8 mouse cellular contexts compared by ENCODE assay signal in the genomic region with DNA sequence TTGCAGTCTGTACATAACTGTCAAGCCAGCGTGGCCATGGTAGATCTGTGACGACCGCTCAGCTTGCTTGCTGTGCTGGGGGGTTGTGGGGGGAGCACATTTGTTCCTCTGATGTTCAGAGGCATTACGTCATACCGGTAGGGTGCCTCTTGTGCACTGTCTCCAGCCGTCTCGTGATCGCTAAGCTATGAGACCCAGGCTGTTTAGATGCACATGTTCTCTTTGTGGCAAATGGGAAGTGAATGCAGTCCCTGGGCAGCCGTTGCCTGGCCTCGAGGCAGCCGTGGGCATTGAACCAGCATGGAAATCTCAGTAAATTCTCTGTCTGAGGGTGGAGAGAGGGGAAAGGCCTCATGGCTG. TPM values are rescaled to one million over a fixed set of nuclear protein-coding genes. Genes with fewer than 3 reads are reported as not detected.
DNase-seq lines count a peak whose midpoint lies in the region; ATAC-seq lines count a peak whose summit lies in the region.

No protein-coding gene starts in this region.

- no peak; the same call in 1 of the 2 replicates for ATAC-seq in forebrain, embryonic 12.5 days (ENCODE audit: low FRiP score)
- ATAC-seq in liver, embryonic 13.5 days (ENCODE audit: low read depth) = no peak
- ATAC-seq in liver, embryonic 11.5 days (replicated peaks; ENCODE audit: low FRiP score) = no peak; the same call in 1 of the 2 replicates
- ATAC-seq in forebrain, embryonic 16.5 days = peak; percentile 71

- H3K4me1 ChIP-seq in forebrain, embryonic 10.5 days = peaks cover 36% of the 10 kb centered on the region
- peaks cover 32% of the 10 kb centered on the region for H3K4me1 ChIP-seq in forebrain, embryonic 12.5 days
- H3K4me1 ChIP-seq in liver, embryonic 13.5 days (replicated peaks) = peaks cover 73% of the 10 kb centered on the region
- peaks cover 46% of the 10 kb centered on the region for H3K4me1 ChIP-seq in liver, embryonic 11.5 days (replicated peaks; ENCODE audit: control insufficient read depth, insufficient read depth, low read length)
- H3K4me1 ChIP-seq in forebrain, embryonic 16.5 days (replicated peaks; ENCODE audit: control insufficient read depth, insufficient read depth, low read length) = peaks cover 19% of the 10 kb centered on the region

- peaks cover 95% of the 10 kb centered on the region for H3K36me3 ChIP-seq in forebrain, embryonic 10.5 days (replicated peaks)
- peaks cover 36% of the 10 kb centered on the region for H3K36me3 ChIP-seq in forebrain, embryonic 12.5 days (replicated peaks)
- peaks cover 29% of the 10 kb centered on the region for H3K36me3 ChIP-seq in liver, embryonic 13.5 days
- peaks cover 6% of the 10 kb centered on the region for H3K36me3 ChIP-seq in liver, embryonic 11.5 days (ENCODE audit: control insufficient read depth, insufficient read depth, low read length)
- H3K36me3 ChIP-seq in forebrain, embryonic 16.5 days (ENCODE audit: control insufficient read depth, insufficient read depth) = no peaks in the 10 kb centered on the region

- no peaks in the 10 kb centered on the region for H3K9me3 ChIP-seq in forebrain, embryonic 10.5 days
- no peaks in the 10 kb centered on the region for H3K9me3 ChIP-seq in forebrain, embryonic 12.5 days
- H3K9me3 ChIP-seq in liver, embryonic 13.5 days (replicated peaks) = no peaks in the 10 kb centered on the region
- H3K9me3 ChIP-seq in liver, embryonic 11.5 days (ENCODE audit: control insufficient read depth, low read length) = no peaks in the 10 kb centered on the region
- H3K9me3 ChIP-seq in forebrain, embryonic 16.5 days (ENCODE audit: control insufficient read depth, low read length) = no peaks in the 10 kb centered on the region

- H3K9ac ChIP-seq in forebrain, embryonic 12.5 days = no peak overlapping the region
- peak overlapping the region; percentile 16; the same call in 1 of the 2 replicates for H3K9ac ChIP-seq in liver, embryonic 13.5 days
- no peak overlapping the region for H3K9ac ChIP-seq in liver, embryonic 11.5 days (ENCODE audit: low read depth, low read length)
- H3K9ac ChIP-seq in forebrain, embryonic 16.5 days (replicated peaks; ENCODE audit: low read depth, low read length) = no peak overlapping the region

- no peaks in the 10 kb centered on the region for H3K27me3 ChIP-seq in forebrain, embryonic 10.5 days (ENCODE audit: poor library complexity, severe bottlenecking)
- H3K27me3 ChIP-seq in forebrain, embryonic 12.5 days = no peaks in the 10 kb centered on the region
- H3K27me3 ChIP-seq in liver, embryonic 13.5 days = no peaks in the 10 kb centered on the region
- no peaks in the 10 kb centered on the region for H3K27me3 ChIP-seq in liver, embryonic 11.5 days (replicated peaks; ENCODE audit: control insufficient read depth, insufficient read depth, low read length)
- no peaks in the 10 kb centered on the region for H3K27me3 ChIP-seq in forebrain, embryonic 16.5 days (replicated peaks; ENCODE audit: control insufficient read depth, insufficient read depth, low read length)

- H3K27ac ChIP-seq in forebrain, embryonic 10.5 days = peak overlapping the region; percentile 56
- H3K27ac ChIP-seq in forebrain, embryonic 12.5 days = no peak overlapping the region
- peak overlapping the region; percentile 40; the same call in 1 of the 2 replicates for H3K27ac ChIP-seq in liver, embryonic 13.5 days
- H3K27ac ChIP-seq in liver, embryonic 11.5 days (ENCODE audit: low read depth, low read length) = no peak overlapping the region
- H3K27ac ChIP-seq in forebrain, embryonic 16.5 days (ENCODE audit: low read length) = no peak overlapping the region

- no peak overlapping the region for H3K4me3 ChIP-seq in forebrain, embryonic 10.5 days
- H3K4me3 ChIP-seq in forebrain, embryonic 12.5 days (replicated peaks) = no peak overlapping the region
- H3K4me3 ChIP-seq in liver, embryonic 13.5 days (replicated peaks) = no peak overlapping the region
- H3K4me3 ChIP-seq in liver, embryonic 11.5 days (ENCODE audit: low read depth, low read length) = no peak overlapping the region
- no peak overlapping the region for H3K4me3 ChIP-seq in forebrain, embryonic 16.5 days (replicated peaks; ENCODE audit: low read length)

- no peak for DNase-seq in forebrain, embryonic 10.5 days (ENCODE audit: extremely low spot score, low spot score)
- DNase-seq in liver, embryonic 13.5 days = no peak
- no peak for DNase-seq in liver, embryonic 11.5 days (ENCODE audit: low spot score)
- DNase-seq in retina, postnatal 1 day = peak; percentile 70
- no peak for DNase-seq in adrenal gland, postnatal 36 days
- no peak for DNase-seq in layer of hippocampus, postnatal 25 days (ENCODE audit: extremely low spot score in 1 of 2, low spot score in 1 of 2)

- no peak overlapping the region for H3K4me2 ChIP-seq in forebrain, embryonic 12.5 days
- H3K4me2 ChIP-seq in liver, embryonic 13.5 days = no peak overlapping the region
- no peak overlapping the region for H3K4me2 ChIP-seq in liver, embryonic 11.5 days
- no peak overlapping the region for H3K4me2 ChIP-seq in forebrain, embryonic 16.5 days (ENCODE audit: low read length)

- WGBS in forebrain, embryonic 10.5 days = 83% methylated on average over 11 of the region's 11 CpGs
- 58% methylated on average over 11 of the region's 11 CpGs for WGBS in forebrain, embryonic 12.5 days
- 57% methylated on average over 11 of the region's 11 CpGs for WGBS in liver, embryonic 13.5 days (ENCODE audit: insufficient replicate concordance)
- WGBS in liver, embryonic 11.5 days = 79% methylated on average over 11 of the region's 11 CpGs
- WGBS in forebrain, embryonic 16.5 days = 32% methylated on average over 11 of the region's 11 CpGs

RNA-seq across cellular contexts. Expression of a gene that starts 27.7 kb away (rescaled TPM):
- polyA plus RNA-seq in forebrain, embryonic 10.5 days (2016; fragmentation: Nextera tagmentation; extraction: Ambion mirVana) = 22.1 and 26.3 TPM in 2 replicates
- 18.8 and 19.6 TPM in 2 replicates for polyA plus RNA-seq in forebrain, embryonic 12.5 days (2016; fragmentation: Nextera tagmentation; extraction: Ambion mirVana)
- 5.1 and 6.8 TPM in 2 replicates for polyA plus RNA-seq in liver, embryonic 13.5 days (2015; fragmentation: Nextera tagmentation; extraction: Ambion mirVana)
- polyA plus RNA-seq in liver, embryonic 11.5 days (2014; fragmentation: Nextera tagmentation; extraction: Ambion mirVana) = 15.1 and 15.3 TPM in 2 replicates
- 8.8 and 10.1 TPM in 2 replicates for polyA plus RNA-seq in forebrain, embryonic 16.5 days (2015; fragmentation: Nextera tagmentation; extraction: Ambion mirVana)
- total RNA-seq in adrenal gland, postnatal 36 days (2021) = 10 to 100 TPM; 28.0 to 51.3 TPM
- 1 to 10 TPM; 6.2 to 6.7 TPM for total RNA-seq in layer of hippocampus, postnatal 25 days (2021)

Comparison
In these comparisons a context has a peak if more than half of its experiments do, and no peak if none do; other contexts are left out.
1. H3K27ac ChIP-seq: peak in forebrain, embryonic 10.5 days (single experiment) and liver, embryonic 13.5 days (single experiment); none in forebrain, embryonic 12.5 days (single experiment), liver, embryonic 11.5 days (single experiment) and forebrain, embryonic 16.5 days (single experiment).